Mouse (Mus musculus): ENCODE results near the gene Ptger3.

- TF ChIP-seq CTCF (IDR thresholded peaks at IDR 0.05; ENCODE audit: low read depth, low read length) (no peak), GATA1 (IDR thresholded peaks at IDR 0.05; ENCODE audit: borderline replicate concordance, low read length) (no peak), GATA2 (IDR thresholded peaks at IDR 0.05; ENCODE audit: borderline replicate concordance, low read depth, low read length) (no peak), TAL1 (conservative IDR thresholded peaks at IDR 0.05; ENCODE audit: low read depth, low read length) (no peak)
Observed at GRCm38 (mm10) chr3:157582626-157583405, 16.1 kb downstream of the Ptger3 start.
